Mouse (Mus musculus): ENCODE measurements around the gene Ccdc106. TPM values are rescaled to one million over a fixed set of nuclear protein-coding genes. Genes with fewer than 3 reads are reported as not detected.
"Not testable (repeated sequence)": the region's sequence is repeated elsewhere in the genome, so short reads cannot be mapped to it uniquely, and the experiment has no call there.

Gene Ccdc106
- polyA plus RNA-seq, 1 experiment from 2014 or later, result 7.9 TPM

- no peaks in the 10 kb centered on the region for H3K27me3 ChIP-seq
- no peak for TF ChIP-seq CTCF (IDR thresholded peaks at IDR 0.05)
- ATAC-seq (no peak), DNase-seq (ENCODE audit: low read depth, low spot score) (no peak)
- POLR2A ChIA-PET, result no interaction called here
- CTCF ChIA-PET, result interaction anchor here (0.9 kb wide), 1 partner anchor 56 kb away, joined by 3 read pairs; the partner anchor contains the start of gene Zfp580
- in situ Hi-C loops (cut with MboI; ENCODE audit: low pct_unique_long_range_greater_than_20kb), result no loop called here
Measured at GRCm38 (mm10) chr7:4995268-4996002, 24.9 kb upstream of the Ccdc106 start.

DNA sequence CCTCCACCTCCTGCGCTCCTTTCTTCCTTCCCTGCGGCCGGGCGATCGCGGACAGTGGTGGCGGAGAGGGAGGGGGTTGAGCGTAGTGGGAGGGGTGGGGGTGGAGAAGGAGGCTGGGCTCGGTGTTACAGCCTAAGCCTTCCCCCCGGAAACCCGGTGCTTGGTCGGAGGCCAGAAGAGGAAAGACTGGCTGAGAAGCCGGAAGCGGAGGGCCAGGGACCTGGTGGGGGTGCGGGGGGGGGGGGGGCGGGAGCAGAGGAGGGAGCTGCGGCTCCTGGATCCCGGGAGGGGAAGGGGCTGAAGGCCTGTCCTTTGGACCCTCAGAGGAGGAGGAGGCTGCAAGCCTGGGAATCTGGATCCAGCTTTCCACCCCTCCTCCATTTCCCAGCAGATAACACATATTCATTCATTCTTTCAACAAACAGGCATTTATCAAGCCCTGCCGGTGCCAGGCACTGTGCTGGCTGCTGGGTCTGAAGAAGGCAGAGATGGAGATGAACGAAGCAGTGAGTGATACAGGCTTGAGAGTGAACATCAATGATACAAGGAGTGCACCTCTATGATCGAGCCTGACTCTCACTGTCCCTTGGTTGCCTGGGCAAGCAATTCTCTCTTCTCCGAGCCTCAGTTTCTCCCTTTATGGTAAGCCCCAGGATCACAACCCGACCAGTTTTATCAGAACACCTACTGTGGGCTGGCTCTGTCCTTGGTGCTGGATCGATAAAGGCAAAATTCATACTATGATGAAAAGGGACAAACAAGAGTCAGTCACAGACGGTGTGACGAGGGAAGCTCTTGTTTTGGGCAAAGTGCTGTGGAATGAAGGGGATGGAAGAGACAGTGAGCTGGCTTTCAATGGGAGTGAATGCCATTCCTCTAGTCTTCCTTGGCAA, 24.1 kb upstream of the Ccdc106 start, which contains the start of gene Zfp579:
TSS of gene Zfp579 (minus strand) at position 156 of the 893 bp plus-strand sequence.
- H3K27me3 ChIP-seq, result no peaks in the 10 kb centered on the region
- ChIA-PET POLR2A (interaction anchor here (0.6 to 1.5 kb wide), 5 partner anchors 19 to 202 kb away, joined by 3 to 5 read pairs (median 4); partner anchors contain the start of genes Fiz1, Gm44973 and Zfp580), CTCF (interaction anchor here (0.9 to 1.5 kb wide), 5 partner anchors 10 to 64 kb away, joined by 3 to 7 read pairs (median 4); partner anchors contain the start of gene Zfp580)
- DNase-seq (ENCODE audit: low read depth, low spot score), result peak; percentile 61
- ATAC-seq, result peak; percentile 53
- in situ Hi-C loops (cut with MboI; ENCODE audit: low pct_unique_long_range_greater_than_20kb), result no loop called here
- TF ChIP-seq CTCF (IDR thresholded peaks at IDR 0.05), result no peak

- POLR2A ChIA-PET, result interaction anchor here (0.6 to 1.5 kb wide), 4 partner anchors 18 to 88 kb away, joined by 3 to 5 read pairs (median 4); partner anchors contain the start of genes Fiz1, Gm44973 and Zfp580
- H3K27me3 ChIP-seq, result no peaks in the 10 kb centered on the region
- CTCF ChIA-PET, result interaction anchor here (0.8 to 1.5 kb wide), 5 partner anchors 10 to 63 kb away, joined by 3 to 7 read pairs (median 4); partner anchors contain the start of genes Fiz1, Zfp524 and Zfp580
- no peak for DNase-seq (ENCODE audit: low read depth, low spot score)
- in situ Hi-C loops (cut with MboI; ENCODE audit: low pct_unique_long_range_greater_than_20kb), result no loop called here
- TF ChIP-seq CTCF (IDR thresholded peaks at IDR 0.05), result no peak
- ATAC-seq, result peak; percentile 41
Measured at GRCm38 (mm10) chr7:4996934-4997333, 23.4 kb upstream of the Ccdc106 start.

DNA sequence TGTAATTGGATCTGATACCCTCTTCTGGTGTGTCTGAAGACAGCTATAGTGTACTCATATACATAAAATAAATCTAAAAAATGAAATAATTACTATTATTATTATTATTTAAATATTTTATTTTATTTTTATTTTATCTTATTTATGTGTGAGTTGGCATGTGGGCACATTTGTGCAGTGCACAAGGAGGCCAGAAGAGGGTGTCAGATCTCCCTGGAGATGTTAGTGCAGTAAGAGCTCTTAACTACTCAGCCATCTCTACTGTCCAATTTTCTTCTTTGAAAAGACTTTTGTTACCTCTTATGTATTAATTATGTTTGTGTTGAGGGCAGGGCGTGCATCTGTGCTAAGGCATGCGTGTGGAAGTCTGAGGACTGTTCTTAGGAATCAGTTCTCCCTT, 20.5 kb upstream of the Ccdc106 start:
- ATAC-seq, result no peak
- ChIA-PET CTCF (interaction anchor here (1.0 to 1.7 kb wide), 6 partner anchors 9 to 61 kb away, joined by 3 to 6 read pairs (median 4); partner anchors contain the start of genes Fiz1 and Zfp524), POLR2A (no interaction called here)
- no peak for TF ChIP-seq CTCF (IDR thresholded peaks at IDR 0.05)
- no peak for DNase-seq (ENCODE audit: low read depth, low spot score)
- in situ Hi-C loops (cut with MboI; ENCODE audit: low pct_unique_long_range_greater_than_20kb), result no loop called here
- H3K27me3 ChIP-seq, result no peaks in the 10 kb centered on the region

DNA sequence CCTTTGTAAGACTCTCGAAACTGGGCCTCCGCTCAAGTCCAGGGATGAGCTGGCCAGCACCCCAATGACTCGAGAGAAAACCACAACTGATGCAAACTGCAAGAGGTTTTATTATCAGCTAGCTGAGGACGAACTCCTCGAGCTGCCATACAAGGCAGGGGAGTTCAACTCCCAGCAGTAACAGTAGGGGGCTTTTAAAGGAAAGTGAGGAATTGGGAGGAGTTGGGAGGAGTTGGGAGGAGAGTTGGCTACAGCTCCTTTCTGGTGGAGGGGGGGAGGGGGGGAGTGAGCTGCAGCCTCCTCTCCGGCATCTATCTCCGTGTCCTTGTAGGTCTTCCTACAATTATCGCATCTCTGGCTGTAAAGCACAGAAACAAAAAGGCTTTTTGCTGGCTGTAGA, 17.5 kb upstream of the Ccdc106 start:
- CTCF ChIA-PET; in situ Hi-C loops (cut with MboI; ENCODE audit: low pct_unique_long_range_greater_than_20kb); ATAC-seq; H3K27me3 ChIP-seq; DNase-seq (ENCODE audit: low read depth, low spot score); POLR2A ChIA-PET: not testable (repeated sequence)

DNA sequence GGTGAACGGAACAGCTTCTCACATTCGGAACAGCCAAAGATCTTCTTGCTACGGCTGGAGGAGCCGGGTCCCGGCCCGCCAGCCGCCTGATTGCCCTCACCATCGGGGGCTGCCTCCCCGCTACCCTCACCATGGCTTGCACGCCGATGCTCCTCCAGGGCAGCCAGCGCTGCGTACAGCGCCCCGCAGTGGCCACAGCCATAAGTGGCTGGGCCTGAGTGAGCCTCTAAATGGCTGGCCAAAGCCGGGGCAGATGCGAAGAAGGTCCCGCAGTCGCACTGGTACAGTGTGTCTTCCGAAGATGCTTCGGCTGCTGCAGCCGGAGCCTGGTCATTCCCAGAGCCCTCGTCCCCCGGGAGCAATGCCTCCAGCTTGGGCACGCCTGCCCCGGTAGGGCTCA, 12.1 kb upstream of the Ccdc106 start:
- ChIA-PET CTCF (interaction anchor here (1.3 kb wide), 1 partner anchor 8 kb away, joined by 6 read pairs; no protein-coding TSS in a partner anchor), POLR2A (no interaction called here)
- in situ Hi-C loops (cut with MboI; ENCODE audit: low pct_unique_long_range_greater_than_20kb), result no loop called here
- TF ChIP-seq CTCF (IDR thresholded peaks at IDR 0.05), result no peak
- H3K27me3 ChIP-seq, result no peaks in the 10 kb centered on the region
- ATAC-seq (no peak), DNase-seq (ENCODE audit: low read depth, low spot score) (no peak)

DNA sequence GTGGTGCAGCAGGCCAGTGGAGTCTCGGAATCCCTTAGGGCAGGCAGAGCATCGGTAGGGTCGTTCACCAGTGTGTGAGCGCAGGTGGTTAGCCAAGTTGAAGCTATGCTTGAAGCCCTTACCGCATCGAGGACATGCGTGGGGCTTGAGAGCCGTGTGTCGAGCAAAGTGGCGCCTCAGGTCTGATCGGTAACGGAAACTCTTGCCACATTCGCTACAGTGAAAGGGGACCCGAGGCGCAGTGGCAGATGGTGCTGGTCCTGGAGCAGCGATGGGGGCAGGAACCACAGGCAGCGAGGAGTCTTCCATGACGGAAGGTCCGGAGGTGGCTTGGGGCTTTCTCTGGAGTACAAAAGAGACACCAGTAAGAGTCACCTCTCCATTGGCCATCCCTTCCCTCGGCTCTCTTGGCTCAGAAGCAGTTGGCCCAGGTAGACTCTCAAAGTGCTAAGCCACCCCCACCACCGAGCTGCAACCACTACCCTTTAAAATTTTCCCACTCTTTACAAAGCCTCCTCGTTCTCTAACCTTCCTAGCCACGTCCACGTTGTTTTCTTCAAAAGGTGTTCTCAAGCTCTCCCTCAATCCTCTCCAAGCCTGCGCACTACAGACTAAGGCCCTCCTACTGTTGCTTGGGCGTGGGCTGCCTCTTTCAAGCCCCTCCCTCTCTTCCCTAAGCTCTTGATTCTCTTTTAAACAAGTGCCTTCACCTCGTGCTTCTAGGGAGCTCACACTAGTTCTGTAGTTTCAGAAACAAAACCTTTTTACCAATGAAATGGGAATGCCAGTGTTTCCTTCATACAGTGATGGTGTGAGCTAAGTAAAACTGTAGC, 7.5 kb upstream of the Ccdc106 start:
- H3K27me3 ChIP-seq, result no peaks in the 10 kb centered on the region
- ChIA-PET CTCF (interaction anchor here (1.0 to 1.9 kb wide), 4 partner anchors 12 to 69 kb away, joined by 3 to 5 read pairs (median 4); no protein-coding TSS in a partner anchor), POLR2A (interaction anchor here (1.1 kb wide), 1 partner anchor 47 kb away, joined by 3 read pairs; no protein-coding TSS in a partner anchor)
- in situ Hi-C loops (cut with MboI; ENCODE audit: low pct_unique_long_range_greater_than_20kb), result no loop called here
- DNase-seq (ENCODE audit: low read depth, low spot score) (no peak), ATAC-seq (no peak)
- TF ChIP-seq CTCF (IDR thresholded peaks at IDR 0.05), result no peak

GRCm38 (mm10) chr7:5014251-5015117, 5.9 kb upstream of the Ccdc106 start, which contains the start of the genes Zfp524 and Fiz1:
Gene Zfp524 (plus strand): TSS chr7:5014415.
Gene Fiz1 (minus strand): TSS chr7:5014697.
- peak; percentile 60 for DNase-seq (ENCODE audit: low read depth, low spot score)
- peak; percentile 61 for ATAC-seq
- TF ChIP-seq CTCF (IDR thresholded peaks at IDR 0.05), result no peak
- no peaks in the 10 kb centered on the region for H3K27me3 ChIP-seq
- CTCF ChIA-PET, result interaction anchor here (1.5 to 1.9 kb wide), 4 partner anchors 14 to 71 kb away, joined by 3 to 5 read pairs (median 4); no protein-coding TSS in a partner anchor
- in situ Hi-C loops (cut with MboI; ENCODE audit: low pct_unique_long_range_greater_than_20kb), result loop anchor here (5.0 kb wide), 1 partner anchor 48 kb away; the partner anchor contains the start of gene U2af2
- POLR2A ChIA-PET, result interaction anchor here (0.5 to 1.6 kb wide), 3 partner anchors 18 to 877 kb away, joined by 3 to 5 read pairs (median 3); partner anchors contain the start of gene Rpl28
